In the genomic region with DNA sequence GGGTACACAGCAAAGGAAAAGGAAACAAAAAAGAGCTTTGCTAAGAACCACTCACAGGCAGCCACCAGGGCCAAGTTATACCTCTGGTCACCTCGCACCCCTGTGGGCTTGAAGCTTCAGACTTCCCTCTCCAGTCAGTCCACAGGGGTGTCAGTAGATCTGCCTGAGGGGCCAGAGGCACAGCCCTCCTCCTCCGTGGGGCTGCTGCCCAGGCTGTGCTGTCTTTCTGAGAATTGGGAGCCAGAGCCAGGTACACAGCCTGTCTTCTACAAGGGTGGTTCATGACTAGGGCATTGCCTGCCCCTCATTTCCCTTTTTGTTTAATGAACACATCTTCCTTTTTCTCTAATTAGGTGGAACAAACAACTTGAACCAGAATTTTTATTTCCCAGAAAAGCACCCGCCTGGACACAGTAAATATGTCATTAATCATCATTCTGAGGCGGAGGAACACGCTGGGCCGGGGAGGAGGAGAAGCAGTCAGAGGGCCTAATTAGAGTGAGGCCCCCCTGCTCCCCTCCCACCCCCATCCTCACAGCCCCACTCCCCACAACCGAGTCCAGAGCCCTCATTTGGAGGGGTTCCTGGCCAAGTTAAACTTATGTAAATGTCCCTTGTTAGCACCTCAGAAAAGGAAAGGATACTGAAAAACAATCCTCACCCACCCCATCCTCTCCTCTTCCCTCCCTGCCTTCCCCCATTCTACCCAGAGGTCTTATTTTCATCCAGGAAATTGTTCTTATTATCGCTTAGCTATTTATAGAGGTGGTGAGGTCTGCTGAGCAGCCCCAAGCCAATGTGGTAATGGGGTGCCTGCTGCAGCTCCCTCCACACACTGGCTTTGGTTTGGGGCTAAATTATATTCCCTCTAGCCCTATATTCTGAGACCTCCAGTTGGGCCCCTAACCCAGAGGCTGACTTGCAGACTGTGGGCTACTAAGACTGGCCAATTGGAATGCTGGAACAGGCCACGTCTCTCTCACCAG, we compare ENCODE assay signal across 16 mouse cellular contexts.
DNase-seq lines count a peak whose midpoint lies in the region; ATAC-seq and TF ChIP-seq lines count a peak whose summit lies in the region.
"Had no signal": no experiment of that assay in that cellular context is flagged by ENCODE, and none has a peak within 500 bp of the region (broad histone marks: within the 10 kb centered on the region; RNA-seq: fewer than 3 reads in every experiment).

No protein-coding gene starts in this region.

- no peaks in the 10 kb centered on the region for H3K27me3 ChIP-seq in hindbrain, embryonic 11.5 days (ENCODE audit: control insufficient read depth, insufficient read depth, low read length)
- H3K27me3 ChIP-seq in hindbrain, postnatal 0 days (ENCODE audit: insufficient read depth, low read length), result no peaks in the 10 kb centered on the region
- no peaks in the 10 kb centered on the region for H3K27me3 ChIP-seq in forebrain, embryonic 16.5 days (replicated peaks; ENCODE audit: control insufficient read depth, insufficient read depth, low read length)
- H3K27me3 ChIP-seq in heart, embryonic 15.5 days, result no peaks in the 10 kb centered on the region
- no peaks in the 10 kb centered on the region for H3K27me3 ChIP-seq in limb, embryonic 15.5 days
- H3K27me3 ChIP-seq: lung, embryonic 15.5 days; midbrain, embryonic 12.5 days; Patski had no signal

- peaks cover 2% of the 10 kb centered on the region; the same call in 1 of the 2 replicates for H3K4me1 ChIP-seq in hindbrain, embryonic 11.5 days (replicated peaks; ENCODE audit: control insufficient read depth, insufficient read depth, low read length)
- H3K4me1 ChIP-seq in hindbrain, postnatal 0 days (ENCODE audit: insufficient read depth, low read length), result 0 out of 2 replicates have a peak, but pooled peaks cover 5% of the 10 kb centered on the region
- H3K4me1 ChIP-seq in forebrain, embryonic 16.5 days (replicated peaks; ENCODE audit: control insufficient read depth, insufficient read depth, low read length), result peaks cover 28% of the 10 kb centered on the region
- H3K4me1 ChIP-seq in heart, embryonic 15.5 days (replicated peaks), result peaks cover 44% of the 10 kb centered on the region
- H3K4me1 ChIP-seq in limb, embryonic 15.5 days, result peaks cover 25% of the 10 kb centered on the region

- peak; percentile 44; the same call in 1 of the 2 replicates for ATAC-seq in hindbrain, embryonic 11.5 days (ENCODE audit: low FRiP score)
- no peak for ATAC-seq in hindbrain, postnatal 0 days
- ATAC-seq in forebrain, embryonic 16.5 days, result peak; percentile 27; the same call in 1 of the 2 replicates
- 0 out of 2 replicates have a peak, but pooled peaks have one; percentile 51 for ATAC-seq in heart, embryonic 15.5 days (replicated peaks; ENCODE audit: insufficient number of reproducible peaks, insufficient read depth, low FRiP score, low read depth)
- peak; percentile 18; the same call in 1 of the 2 replicates for ATAC-seq in limb, embryonic 15.5 days (ENCODE audit: insufficient number of reproducible peaks, low FRiP score, low TSS enrichment, low read depth)
- ATAC-seq: Patski had no signal

- H3K36me3 ChIP-seq in hindbrain, embryonic 11.5 days (ENCODE audit: control insufficient read depth, insufficient read depth, low read length), result no peaks in the 10 kb centered on the region
- H3K36me3 ChIP-seq in hindbrain, postnatal 0 days (ENCODE audit: insufficient read depth, low read length), result no peaks in the 10 kb centered on the region
- no peaks in the 10 kb centered on the region for H3K36me3 ChIP-seq in forebrain, embryonic 16.5 days (ENCODE audit: control insufficient read depth, insufficient read depth)
- H3K36me3 ChIP-seq in heart, embryonic 15.5 days, result no peaks in the 10 kb centered on the region
- H3K36me3 ChIP-seq in limb, embryonic 15.5 days, result no peaks in the 10 kb centered on the region
- H3K36me3 ChIP-seq: lung, embryonic 15.5 days; midbrain, embryonic 12.5 days had no signal

- H3K9ac ChIP-seq in hindbrain, embryonic 11.5 days (ENCODE audit: low read depth, low read length), result no peak overlapping the region
- H3K9ac ChIP-seq in hindbrain, postnatal 0 days (replicated peaks; ENCODE audit: low read length), result no peak overlapping the region
- no peak overlapping the region for H3K9ac ChIP-seq in forebrain, embryonic 16.5 days (replicated peaks; ENCODE audit: low read depth, low read length)
- no peak overlapping the region for H3K9ac ChIP-seq in heart, embryonic 15.5 days
- H3K9ac ChIP-seq in limb, embryonic 15.5 days, result no peak overlapping the region
- H3K9ac ChIP-seq: lung, embryonic 15.5 days; midbrain, embryonic 12.5 days had no signal

- H3K9me3 ChIP-seq in hindbrain, embryonic 11.5 days (ENCODE audit: control insufficient read depth, low read length), result no peaks in the 10 kb centered on the region
- no peaks in the 10 kb centered on the region for H3K9me3 ChIP-seq in hindbrain, postnatal 0 days (ENCODE audit: low read length)
- H3K9me3 ChIP-seq in forebrain, embryonic 16.5 days (ENCODE audit: control insufficient read depth, low read length), result no peaks in the 10 kb centered on the region
- H3K9me3 ChIP-seq in heart, embryonic 15.5 days (replicated peaks), result no peaks in the 10 kb centered on the region
- H3K9me3 ChIP-seq in limb, embryonic 15.5 days, result no peaks in the 10 kb centered on the region
- H3K9me3 ChIP-seq: lung, embryonic 15.5 days; midbrain, embryonic 12.5 days had no signal

- 41% methylated on average over 9 of the region's 9 CpGs for WGBS in hindbrain, embryonic 11.5 days
- 39% methylated on average over 9 of the region's 9 CpGs for WGBS in hindbrain, postnatal 0 days
- 22% methylated on average over 9 of the region's 9 CpGs for WGBS in forebrain, embryonic 16.5 days
- 33% methylated on average over 9 of the region's 9 CpGs for WGBS in heart, embryonic 15.5 days
- WGBS in limb, embryonic 15.5 days, result 24% methylated on average over 9 of the region's 9 CpGs

- H3K4me3 ChIP-seq in hindbrain, embryonic 11.5 days (ENCODE audit: low read depth, low read length), result no peak overlapping the region
- H3K4me3 ChIP-seq in hindbrain, postnatal 0 days (ENCODE audit: low read length), result no peak overlapping the region
- no peak overlapping the region for H3K4me3 ChIP-seq in forebrain, embryonic 16.5 days (replicated peaks; ENCODE audit: low read length)
- no peak overlapping the region for H3K4me3 ChIP-seq in heart, embryonic 15.5 days
- no peak overlapping the region for H3K4me3 ChIP-seq in limb, embryonic 15.5 days
- H3K4me3 ChIP-seq: lung, embryonic 15.5 days; midbrain, embryonic 12.5 days had no signal

- H3K4me2 ChIP-seq in hindbrain, embryonic 11.5 days (replicated peaks; ENCODE audit: low read depth, low read length), result no peak overlapping the region
- H3K4me2 ChIP-seq in hindbrain, postnatal 0 days (ENCODE audit: low read depth, low read length), result no peak overlapping the region
- no peak overlapping the region for H3K4me2 ChIP-seq in forebrain, embryonic 16.5 days (ENCODE audit: low read length)
- H3K4me2 ChIP-seq in heart, embryonic 15.5 days, result 0 out of 2 replicates have a peak overlapping the region, but pooled peaks have one; percentile 13
- H3K4me2 ChIP-seq in limb, embryonic 15.5 days, result no peak overlapping the region
- H3K4me2 ChIP-seq: lung, embryonic 15.5 days; midbrain, embryonic 12.5 days had no signal

- no peak for DNase-seq in hindbrain, embryonic 11.5 days (ENCODE audit: low spot score)
- no peak for DNase-seq in hindbrain, postnatal 0 days (ENCODE audit: low spot score)
- DNase-seq in gastrocnemius, postnatal 25 days, result no peak
- DNase-seq in urinary bladder, postnatal 25 days (ENCODE audit: low spot score), result no peak
- DNase-seq: cerebellum, adult 8-10 months; embryo, embryonic 11 days; kidney, postnatal 10 days; layer of hippocampus, postnatal 36 days; liver; thymus, postnatal 14 days had no signal

- H3K27ac ChIP-seq in hindbrain, embryonic 11.5 days (ENCODE audit: low read depth, low read length), result no peak overlapping the region
- H3K27ac ChIP-seq in hindbrain, postnatal 0 days, result no peak overlapping the region
- H3K27ac ChIP-seq in forebrain, embryonic 16.5 days (ENCODE audit: low read length), result no peak overlapping the region
- peak overlapping the region; percentile 83 for H3K27ac ChIP-seq in heart, embryonic 15.5 days
- H3K27ac ChIP-seq in limb, embryonic 15.5 days, result no peak overlapping the region
- H3K27ac ChIP-seq: lung, embryonic 15.5 days; midbrain, embryonic 12.5 days had no signal

- TF ChIP-seq CTCF in hindbrain, postnatal 0 days (IDR thresholded peaks at IDR 0.05; ENCODE audit: low read depth), result no peak
